Comparison of ENCODE assay signal across 8 mouse cellular contexts in the genomic region with DNA sequence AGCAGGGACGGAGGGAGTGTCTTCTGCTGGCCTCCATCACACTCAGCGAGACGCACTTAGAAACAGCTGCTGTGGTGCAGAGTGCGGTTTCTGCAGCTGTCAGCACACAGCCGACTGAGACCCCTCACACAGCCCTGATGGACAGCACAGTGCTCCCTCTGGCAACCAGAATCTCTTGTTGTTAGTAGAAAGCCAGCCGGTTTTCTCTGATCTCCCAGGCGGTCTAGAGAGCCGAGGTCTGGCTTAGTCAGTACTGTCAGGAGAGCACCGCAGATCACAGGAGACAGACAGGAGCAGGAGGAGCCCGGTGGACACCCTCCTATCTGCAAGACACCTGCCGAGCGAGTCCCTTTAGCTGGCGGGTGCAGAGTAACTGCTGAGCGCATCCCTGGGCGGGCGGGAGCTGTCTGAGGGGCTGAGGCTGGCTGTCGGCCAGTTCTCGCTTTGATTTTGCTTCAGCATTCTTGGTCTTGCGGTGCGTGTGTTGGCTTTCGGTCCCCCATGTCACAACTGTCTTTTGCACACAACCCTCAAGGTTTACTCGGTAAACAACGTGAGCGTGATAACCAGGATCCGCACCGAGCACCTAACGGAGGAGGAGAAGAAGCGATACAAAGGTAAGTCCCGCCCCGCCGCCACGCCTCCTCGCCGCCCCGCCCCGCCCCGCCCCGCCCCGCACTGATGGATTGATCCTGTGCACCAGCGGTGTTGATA. TPM values are rescaled to one million over a fixed set of nuclear protein-coding genes. Genes with fewer than 3 reads are reported as not detected.
A peak's percentile ranks its signal among the peaks of the same experiment; 100 is the strongest.
DNase-seq lines count a peak whose midpoint lies in the region; ATAC-seq lines count a peak whose summit lies in the region.

No protein-coding gene starts in this region.

- peaks cover 6% of the 10 kb centered on the region; the same call in 1 of the 2 replicates for H3K27me3 ChIP-seq in limb, embryonic 10.5 days (ENCODE audit: low read depth, poor library complexity, severe bottlenecking)
- H3K27me3 ChIP-seq in neural tube, embryonic 11.5 days (ENCODE audit: control insufficient read depth, insufficient read depth, low read length) = no peaks in the 10 kb centered on the region

- H3K4me3 ChIP-seq in limb, embryonic 10.5 days = peak overlapping the region; percentile 51
- peak overlapping the region; percentile 24 for H3K4me3 ChIP-seq in neural tube, embryonic 11.5 days (ENCODE audit: low read depth, low read length)

- peaks cover 22% of the 10 kb centered on the region for H3K4me1 ChIP-seq in limb, embryonic 10.5 days
- peaks cover 12% of the 10 kb centered on the region for H3K4me1 ChIP-seq in neural tube, embryonic 11.5 days (ENCODE audit: control insufficient read depth, insufficient read depth, low read length)

- no peaks in the 10 kb centered on the region for H3K9me3 ChIP-seq in limb, embryonic 10.5 days (replicated peaks)
- H3K9me3 ChIP-seq in neural tube, embryonic 11.5 days (ENCODE audit: control insufficient read depth, low read length) = no peaks in the 10 kb centered on the region

- ATAC-seq in neural tube, embryonic 11.5 days (ENCODE audit: insufficient read depth, low FRiP score, low TSS enrichment) = peak; percentile 45; the same call in 1 of the 2 replicates

- H3K36me3 ChIP-seq in limb, embryonic 10.5 days = peaks cover 74% of the 10 kb centered on the region
- H3K36me3 ChIP-seq in neural tube, embryonic 11.5 days (ENCODE audit: control insufficient read depth, insufficient read depth, low read length) = no peaks in the 10 kb centered on the region; the same call in 1 of the 2 replicates

- no peak overlapping the region for H3K27ac ChIP-seq in limb, embryonic 10.5 days
- H3K27ac ChIP-seq in neural tube, embryonic 11.5 days (ENCODE audit: low read depth, low read length) = peak overlapping the region; percentile 64; the same call in 1 of the 2 replicates

- peak overlapping the region; percentile 52 for H3K4me2 ChIP-seq in neural tube, embryonic 11.5 days (ENCODE audit: low read depth)

- peak overlapping the region; percentile 19; the same call in 1 of the 2 replicates for H3K9ac ChIP-seq in neural tube, embryonic 11.5 days (ENCODE audit: low read length)

- DNase-seq in adrenal gland, adult (ENCODE audit: inconsistent age in 2 of 2, low spot score in 1 of 2) = peak; percentile 43 to 68
- no peak for DNase-seq in adrenal gland, adult 8-10 months
- DNase-seq in right cerebral cortex, postnatal 14 days = peak; percentile 55
- no peak for DNase-seq in right cerebral cortex, adult 2 months (ENCODE audit: low spot score in 2 of 2)
- peak; percentile 55 for DNase-seq in limb, embryonic 10.5 days (ENCODE audit: low spot score)
- DNase-seq in neural tube, embryonic 11.5 days (ENCODE audit: low spot score) = peak; percentile 44
- DNase-seq in spleen, postnatal 36 days (ENCODE audit: low spot score in 2 of 2) = no peak
- DNase-seq in left cerebral cortex, adult 9 months (ENCODE audit: low spot score in 2 of 2) = no peak

- 4% methylated on average over 40 of the region's 40 CpGs for WGBS in limb, embryonic 10.5 days
- 3% methylated on average over 40 of the region's 40 CpGs for WGBS in neural tube, embryonic 11.5 days

RNA-seq across cellular contexts. Expression of a gene that starts 21.1 kb away (rescaled TPM):
- total RNA-seq in adrenal gland, adult 8-10 months (2022) = 10 to 100 TPM; 32.8 to 59.9 (median 45.6) TPM
- 36.1 and 44.8 TPM in 2 replicates for polyA plus RNA-seq in limb, embryonic 10.5 days (2016; fragmentation: Nextera tagmentation; extraction: Ambion mirVana)
- 35.1 and 46.9 TPM in 2 replicates for polyA plus RNA-seq in neural tube, embryonic 11.5 days (2014; fragmentation: Nextera tagmentation; extraction: Ambion mirVana)

RNA-seq across cellular contexts. Expression of a gene that starts 22.0 kb away (rescaled TPM):
- total RNA-seq in adrenal gland, adult 8-10 months (2022) = 10 to 100 TPM; 66.7 to 96.6 (median 86.8) TPM
- 43.1 and 44.0 TPM in 2 replicates for polyA plus RNA-seq in limb, embryonic 10.5 days (2016; fragmentation: Nextera tagmentation; extraction: Ambion mirVana)
- 75.4 and 88.6 TPM in 2 replicates for polyA plus RNA-seq in neural tube, embryonic 11.5 days (2014; fragmentation: Nextera tagmentation; extraction: Ambion mirVana)

RNA-seq across cellular contexts. Expression of a gene that starts 26.8 kb away (rescaled TPM):
- total RNA-seq in adrenal gland, adult 8-10 months (2022) = 10 to 100 TPM; 37.3 to 58.7 (median 43.6) TPM
- polyA plus RNA-seq in limb, embryonic 10.5 days (2016; fragmentation: Nextera tagmentation; extraction: Ambion mirVana) = 92.0 and 92.4 TPM in 2 replicates
- polyA plus RNA-seq in neural tube, embryonic 11.5 days (2014; fragmentation: Nextera tagmentation; extraction: Ambion mirVana) = 162 TPM in 2 replicates

RNA-seq across cellular contexts. Expression of a gene that starts 57.0 kb away (rescaled TPM):
- total RNA-seq in adrenal gland, adult 8-10 months (2022) = not detected
- polyA plus RNA-seq in limb, embryonic 10.5 days (2016; fragmentation: Nextera tagmentation; extraction: Ambion mirVana) = not detected in 2 replicates
- not detected in 2 replicates for polyA plus RNA-seq in neural tube, embryonic 11.5 days (2014; fragmentation: Nextera tagmentation; extraction: Ambion mirVana)

Comparison
In these comparisons a context has a peak if more than half of its experiments do, and no peak if none do; other contexts are left out.
1. DNase-seq: peak in adrenal gland, adult (2 of 2), right cerebral cortex, postnatal 14 days (single experiment), limb, embryonic 10.5 days (single experiment) and neural tube, embryonic 11.5 days (single experiment); none in adrenal gland, adult 8-10 months (single experiment), right cerebral cortex, adult 2 months (0 of 2), spleen, postnatal 36 days (0 of 2) and left cerebral cortex, adult 9 months (0 of 2).